Mouse (Mus musculus): ENCODE data around the gene Gm4450. TPM values are rescaled to one million over a fixed set of nuclear protein-coding genes. Genes with fewer than 3 reads are reported as not detected.

Gm4450 gene
- not detected for polyA plus RNA-seq (2014; fragmentation: Illumina TruSeq; extraction: RNeasy Lipid Tissue Mini Kit (QIAGEN cat#74804); ENCODE audit: low read depth, low replicate concordance)

GRCm38 (mm10) chr3:98457026-98457425 lies at the start of gene Gm4450:
Gene Gm4450 (minus strand): TSS chr3:98457126.

Other genes starting within 250 kb of the Gm4450 start
- gene Reg4, start 235.0 kb downstream of the Gm4450 start, polyA plus RNA-seq (2014; fragmentation: Illumina TruSeq; extraction: RNeasy Lipid Tissue Mini Kit (QIAGEN cat#74804); ENCODE audit: low read depth, low replicate concordance), result 441 TPM
- gene Hmgcs2, start 176.7 kb downstream of the Gm4450 start, polyA plus RNA-seq (2014; fragmentation: Illumina TruSeq; extraction: RNeasy Lipid Tissue Mini Kit (QIAGEN cat#74804); ENCODE audit: low read depth, low replicate concordance), result 103 TPM
- gene Phgdh, start 117.1 kb downstream of the Gm4450 start, polyA plus RNA-seq (2014; fragmentation: Illumina TruSeq; extraction: RNeasy Lipid Tissue Mini Kit (QIAGEN cat#74804); ENCODE audit: low read depth, low replicate concordance), result not detected
- gene Zfp697, start 74.7 kb downstream of the Gm4450 start, polyA plus RNA-seq (2014; fragmentation: Illumina TruSeq; extraction: RNeasy Lipid Tissue Mini Kit (QIAGEN cat#74804); ENCODE audit: low read depth, low replicate concordance), result 4.7 TPM
- not detected for gene Hsd3b4, start 53.4 kb upstream of the Gm4450 start, polyA plus RNA-seq (2014; fragmentation: Illumina TruSeq; extraction: RNeasy Lipid Tissue Mini Kit (QIAGEN cat#74804); ENCODE audit: low read depth, low replicate concordance)
- gene Gm10681, start 131.7 kb upstream of the Gm4450 start, polyA plus RNA-seq (2014; fragmentation: Illumina TruSeq; extraction: RNeasy Lipid Tissue Mini Kit (QIAGEN cat#74804); ENCODE audit: low read depth, low replicate concordance), result not detected
- not detected for gene Hsd3b5, start 173.1 kb upstream of the Gm4450 start, polyA plus RNA-seq (2014; fragmentation: Illumina TruSeq; extraction: RNeasy Lipid Tissue Mini Kit (QIAGEN cat#74804); ENCODE audit: low read depth, low replicate concordance)

All from sigmoid colon, adult 10 weeks (tissue).